Mouse (Mus musculus) limb, embryonic 15.5 days (tissue): ENCODE measurements at regions not wholly inside any gene's neighbourhood (a gene's known extent, or its start where the extent isn't known, plus 50 kb on each side); places are given as distances from the start of the nearest gene placed in this dataset.
"Not testable (repeated sequence)": the region's sequence is repeated elsewhere in the genome, so short reads cannot be mapped to it uniquely, and the experiment has no call there.

ENCODE experiments used
- ATAC-seq: fragments of 200-750 bp; cut with Nextera tagmentation; 2 replicates; pipeline ENCODE4 v1.8.0; 2017; ENCODE audit warnings: low read depth, moderate TSS enrichment; ENCODE audit not compliant: insufficient number of reproducible peaks, low FRiP score, low TSS enrichment
- H3K27ac ChIP-seq: fragments of 300-500 bp; sonication (generic); 2 replicates; pipeline ENCODE4 v1.5.1; 2015; ENCODE audit warnings: moderate library complexity, mild to moderate bottlenecking, inconsistent platforms
- H3K27me3 ChIP-seq: fragments of 300-500 bp; sonication (generic); 2 replicates; pipeline ENCODE4 v1.6.1; 2015; ENCODE audit warnings: inconsistent platforms
- H3K36me3 ChIP-seq: fragments of 300-500 bp; sonication (generic); 2 replicates; pipeline ENCODE4 v1.6.1; 2015; ENCODE audit warnings: inconsistent platforms
- H3K4me1 ChIP-seq: fragments of 300-500 bp; sonication (generic); 2 replicates; pipeline ENCODE4 v1.6.1; 2015; ENCODE audit warnings: inconsistent platforms
- H3K4me2 ChIP-seq: fragments of 300-500 bp; sonication (generic); 2 replicates; pipeline ENCODE4 v1.6.1; 2015; ENCODE audit warnings: mild to moderate bottlenecking, inconsistent platforms
- H3K4me3 ChIP-seq: fragments of 300-500 bp; sonication (generic); 2 replicates; pipeline ENCODE4 v1.5.1; 2015; ENCODE audit warnings: mild to moderate bottlenecking, inconsistent platforms
- H3K9ac ChIP-seq: fragments of 300-500 bp; sonication (generic); 2 replicates; pipeline ENCODE4 v1.6.1; 2015; ENCODE audit warnings: inconsistent platforms
- H3K9me3 ChIP-seq: fragments of 300-500 bp; sonication (generic); 2 replicates; pipeline ENCODE4 v1.6.1; 2016; ENCODE audit warnings: inconsistent platforms
- WGBS: fragments of 180-500 bp; shearing (Covaris S2); methylation state at CpG from one replicate; pipeline ENCODE4 v1.1.7; 2015; 5-methylcytosine and 5-hydroxymethylcytosine counted together

GRCm38 (mm10) chr9:14061840-14062239 lies 213.0 kb upstream of the Sesn3 start:
- Histone ChIP-seq H3K4me3 (no peak overlapping the region), H3K36me3 (no peaks in the 10 kb centered on the region), H3K9ac (no peak overlapping the region), H3K4me2 (no peak overlapping the region), H3K27ac (no peak overlapping the region), H3K9me3 (peaks cover 4% of the 10 kb centered on the region; the same call in 1 of the 2 replicates), H3K4me1 (peaks cover 33% of the 10 kb centered on the region), H3K27me3 (no peaks in the 10 kb centered on the region)
- 49% methylated on average over 9 of the region's 9 CpGs for WGBS
- ATAC-seq, result no peak

DNA sequence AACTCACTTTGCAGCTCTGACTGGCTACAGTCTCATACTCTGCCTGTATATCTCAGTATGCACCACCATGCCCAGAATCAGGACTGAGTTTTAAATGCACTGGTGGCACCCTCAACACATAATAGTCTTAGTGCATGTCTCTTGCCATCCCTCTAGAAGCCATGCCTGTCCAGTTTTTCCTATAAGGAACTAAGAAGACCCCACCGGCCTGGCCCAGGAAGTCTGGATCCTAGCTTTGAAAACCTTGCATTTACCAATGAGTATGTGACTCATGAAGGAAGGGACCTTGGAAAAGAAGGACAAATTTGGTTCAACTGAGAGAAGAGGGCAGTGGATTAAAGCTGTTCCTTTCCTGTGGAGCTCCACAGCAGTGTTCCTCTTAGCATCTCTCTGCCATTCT lies 212.2 kb upstream of the Sesn3 start:
- H3K4me3 ChIP-seq, result no peak overlapping the region
- H3K9me3 ChIP-seq, result peaks cover 4% of the 10 kb centered on the region; the same call in 1 of the 2 replicates
- WGBS, result 97% methylated on average over 1 of the region's 1 CpGs
- H3K4me1 ChIP-seq, result peaks cover 25% of the 10 kb centered on the region
- H3K4me2 ChIP-seq, result no peak overlapping the region
- no peaks in the 10 kb centered on the region for H3K27me3 ChIP-seq
- no peak for ATAC-seq
- H3K9ac ChIP-seq, result no peak overlapping the region
- no peaks in the 10 kb centered on the region for H3K36me3 ChIP-seq
- H3K27ac ChIP-seq, result no peak overlapping the region

- H3K4me2 ChIP-seq, H3K36me3 ChIP-seq, H3K4me3 ChIP-seq, H3K9ac ChIP-seq, ATAC-seq, H3K27me3 ChIP-seq, H3K4me1 ChIP-seq, H3K27ac ChIP-seq, H3K9me3 ChIP-seq: not testable (repeated sequence)
- 97% methylated on average over 7 of the region's 7 CpGs for WGBS
Observed at GRCm38 (mm10) chr9:14066741-14067140, 208.1 kb upstream of the Sesn3 start.

GRCm38 (mm10) chr9:14069076-14069475 lies 205.8 kb upstream of the Sesn3 start:
- WGBS, result 90% methylated on average over 6 of the region's 6 CpGs

GRCm38 (mm10) chr9:14069770-14070169 lies 205.1 kb upstream of the Sesn3 start:
- no peak overlapping the region for H3K4me2 ChIP-seq
- H3K36me3 ChIP-seq, result no peaks in the 10 kb centered on the region
- H3K4me1 ChIP-seq, result no peaks in the 10 kb centered on the region
- ATAC-seq, result no peak
- H3K9ac ChIP-seq, result no peak overlapping the region
- no peak overlapping the region for H3K4me3 ChIP-seq
- 53% methylated on average over 3 of the region's 3 CpGs for WGBS
- H3K9me3 ChIP-seq, result peaks cover 4% of the 10 kb centered on the region; the same call in 1 of the 2 replicates
- H3K27me3 ChIP-seq, result no peaks in the 10 kb centered on the region
- H3K27ac ChIP-seq, result no peak overlapping the region

More at GRCm38 (mm10) chr9:14069076-14069475, 205.8 kb upstream of the Sesn3 start:
- Histone ChIP-seq H3K27ac (no peak overlapping the region), H3K4me3 (no peak overlapping the region), H3K36me3 (no peaks in the 10 kb centered on the region), H3K4me1 (no peaks in the 10 kb centered on the region), H3K4me2 (no peak overlapping the region), H3K9ac (no peak overlapping the region), H3K27me3 (no peaks in the 10 kb centered on the region), H3K9me3 (peaks cover 4% of the 10 kb centered on the region; the same call in 1 of the 2 replicates)
- ATAC-seq, result no peak

GRCm38 (mm10) chr9:14071728-14072127 lies 203.1 kb upstream of the Sesn3 start:
- 72% methylated on average over 6 of the region's 6 CpGs for WGBS
- no peaks in the 10 kb centered on the region; the same call in 1 of the 2 replicates for H3K4me1 ChIP-seq
- ATAC-seq, result no peak
- no peak overlapping the region for H3K4me2 ChIP-seq
- no peaks in the 10 kb centered on the region for H3K36me3 ChIP-seq
- H3K4me3 ChIP-seq, result no peak overlapping the region
- no peaks in the 10 kb centered on the region for H3K27me3 ChIP-seq
- no peak overlapping the region for H3K9ac ChIP-seq
- no peak overlapping the region for H3K27ac ChIP-seq
- H3K9me3 ChIP-seq, result no peaks in the 10 kb centered on the region

DNA sequence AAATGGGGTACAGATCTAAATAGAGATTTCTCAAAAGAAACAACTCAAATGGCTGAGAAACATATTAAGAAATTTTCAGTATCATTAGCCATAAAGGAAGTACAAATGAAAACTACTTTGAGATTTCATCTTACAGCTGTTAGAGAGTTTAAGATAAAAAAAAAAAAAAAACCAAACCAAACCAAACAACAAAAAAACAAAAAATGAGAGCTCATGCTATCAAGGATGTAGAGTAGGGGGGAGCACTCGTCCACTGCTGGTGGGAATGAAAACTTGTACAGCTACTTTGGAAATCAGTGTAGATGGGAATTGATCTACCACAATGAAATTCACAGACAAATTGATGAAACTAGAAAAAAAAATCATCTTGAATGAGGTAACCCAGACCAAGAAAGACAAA lies 201.9 kb upstream of the Sesn3 start:
- no peak overlapping the region for H3K4me2 ChIP-seq
- WGBS, result 77% methylated on average over 1 of the region's 1 CpGs
- H3K9ac ChIP-seq, result no peak overlapping the region
- H3K4me1 ChIP-seq, result no peaks in the 10 kb centered on the region; the same call in 1 of the 2 replicates
- no peaks in the 10 kb centered on the region for H3K9me3 ChIP-seq
- no peak for ATAC-seq
- no peaks in the 10 kb centered on the region for H3K27me3 ChIP-seq
- no peak overlapping the region for H3K4me3 ChIP-seq
- no peak overlapping the region for H3K27ac ChIP-seq
- H3K36me3 ChIP-seq, result no peaks in the 10 kb centered on the region

- Histone ChIP-seq H3K27ac (no peak overlapping the region), H3K9me3 (no peaks in the 10 kb centered on the region), H3K4me2 (no peak overlapping the region), H3K4me3 (no peak overlapping the region), H3K36me3 (no peaks in the 10 kb centered on the region), H3K27me3 (no peaks in the 10 kb centered on the region), H3K9ac (no peak overlapping the region), H3K4me1 (no peaks in the 10 kb centered on the region; the same call in 1 of the 2 replicates)
- WGBS, result 89% methylated on average over 6 of the region's 6 CpGs
- ATAC-seq, result no peak
Observed at GRCm38 (mm10) chr9:14074273-14074672, 200.6 kb upstream of the Sesn3 start.

- H3K4me3 ChIP-seq, H3K9ac ChIP-seq, H3K4me1 ChIP-seq, H3K27ac ChIP-seq, H3K9me3 ChIP-seq, H3K27me3 ChIP-seq, ATAC-seq, H3K4me2 ChIP-seq, H3K36me3 ChIP-seq: not testable (repeated sequence)
Observed at GRCm38 (mm10) chr9:14074866-14075265, 200.0 kb upstream of the Sesn3 start.

GRCm38 (mm10) chr9:14075452-14075851 lies 199.4 kb upstream of the Sesn3 start:
- WGBS, result 62% methylated on average over 4 of the region's 4 CpGs
- Histone ChIP-seq H3K9me3 (no peaks in the 10 kb centered on the region), H3K4me3 (no peak overlapping the region), H3K27me3 (no peaks in the 10 kb centered on the region), H3K4me1 (no peaks in the 10 kb centered on the region; the same call in 1 of the 2 replicates), H3K27ac (no peak overlapping the region), H3K36me3 (no peaks in the 10 kb centered on the region), H3K9ac (no peak overlapping the region), H3K4me2 (no peak overlapping the region)
- no peak for ATAC-seq

DNA sequence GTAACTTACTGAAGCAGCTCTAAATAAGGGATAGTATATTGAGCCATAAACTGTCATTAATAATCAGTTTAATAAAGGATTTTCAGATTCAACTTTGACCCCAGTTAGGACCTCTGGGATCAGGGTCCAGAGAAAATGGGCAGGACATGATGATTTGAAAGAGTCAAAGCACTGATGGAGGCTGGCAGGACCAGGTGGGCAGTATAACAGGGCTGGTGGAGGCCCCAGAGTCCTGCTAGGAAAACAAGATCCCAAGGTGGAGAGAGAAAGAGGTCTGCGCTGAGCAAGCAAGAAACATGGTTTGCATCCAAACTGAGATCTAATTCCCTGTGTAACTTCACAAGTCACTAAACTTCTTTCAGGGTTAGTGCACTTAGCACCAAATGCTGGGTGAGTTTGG lies 199.0 kb upstream of the Sesn3 start:
- Histone ChIP-seq H3K9me3 (no peaks in the 10 kb centered on the region), H3K36me3 (no peaks in the 10 kb centered on the region), H3K4me2 (no peak overlapping the region), H3K9ac (no peak overlapping the region), H3K27ac (no peak overlapping the region), H3K4me3 (no peak overlapping the region), H3K27me3 (no peaks in the 10 kb centered on the region), H3K4me1 (no peaks in the 10 kb centered on the region; the same call in 1 of the 2 replicates)
- no peak for ATAC-seq
- 83% methylated on average over 1 of the region's 1 CpGs for WGBS

GRCm38 (mm10) chr9:14076728-14077127 lies 198.1 kb upstream of the Sesn3 start:
- Histone ChIP-seq H3K27ac (no peak overlapping the region), H3K4me2 (no peak overlapping the region), H3K9ac (no peak overlapping the region), H3K4me3 (no peak overlapping the region), H3K9me3 (no peaks in the 10 kb centered on the region), H3K27me3 (no peaks in the 10 kb centered on the region), H3K4me1 (no peaks in the 10 kb centered on the region; the same call in 1 of the 2 replicates), H3K36me3 (no peaks in the 10 kb centered on the region)
- WGBS, result 66% methylated on average over 5 of the region's 5 CpGs
- ATAC-seq, result no peak

DNA sequence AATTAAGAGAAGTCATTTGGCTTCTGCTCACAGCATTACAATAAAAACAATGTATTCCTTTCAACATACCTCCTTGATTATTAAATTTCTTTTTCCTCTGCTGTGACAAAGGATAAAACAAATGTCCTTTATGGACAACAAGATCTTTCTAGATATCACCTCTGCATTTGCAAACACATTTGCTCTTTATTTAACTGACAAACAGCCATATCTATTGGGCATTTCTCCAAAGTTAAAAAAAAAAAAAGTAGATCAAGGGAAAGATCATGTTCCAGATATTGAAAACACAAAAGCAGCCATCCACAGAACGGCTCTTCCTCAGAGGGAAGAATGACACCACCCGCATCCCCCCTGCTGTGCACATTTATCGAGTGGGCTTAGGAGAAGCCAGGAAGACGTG lies 193.7 kb upstream of the Sesn3 start:
- Histone ChIP-seq H3K36me3 (no peaks in the 10 kb centered on the region), H3K27ac (no peak overlapping the region), H3K27me3 (no peaks in the 10 kb centered on the region), H3K9ac (no peak overlapping the region), H3K4me3 (no peak overlapping the region), H3K4me1 (no peaks in the 10 kb centered on the region), H3K9me3 (no peaks in the 10 kb centered on the region), H3K4me2 (no peak overlapping the region)
- WGBS, result 23% methylated on average over 4 of the region's 4 CpGs
- ATAC-seq, result no peak
